Mouse (Mus musculus): ENCODE results near the gene Plscr5. TPM values are rescaled to one million over a fixed set of nuclear protein-coding genes. Genes with fewer than 3 reads are reported as not detected.

The Plscr5 gene
- polyA plus RNA-seq, 1 experiment from 2014 or later, result not detected

- H3K4me2 ChIP-seq (replicated peaks; ENCODE audit: low read depth, low read length), result no peak overlapping the region
- H3K9me3 ChIP-seq (ENCODE audit: low read length), result no peaks in the 10 kb centered on the region
- no peak for TF ChIP-seq CTCF (IDR thresholded peaks at IDR 0.05)
- no peak for TF ChIP-seq EP300 (IDR thresholded peaks at IDR 0.05)
- DNase-seq (ENCODE audit: low spot score) (no peak), ATAC-seq (no peak)
- WGBS, result 51% methylated on average over 7 of the region's 7 CpGs
- H3K27ac ChIP-seq (ENCODE audit: low read length), result no peak overlapping the region
- H3K4me1 ChIP-seq (ENCODE audit: insufficient read depth, low read depth, low read length), result no peaks in the 10 kb centered on the region
- H3K9ac ChIP-seq (replicated peaks; ENCODE audit: low read depth), result no peak overlapping the region
- H3K4me3 ChIP-seq (ENCODE audit: low read depth, low read length), result no peak overlapping the region
- no peaks in the 10 kb centered on the region for H3K36me3 ChIP-seq (ENCODE audit: insufficient read depth, low read length)
- no peaks in the 10 kb centered on the region for H3K27me3 ChIP-seq (replicated peaks; ENCODE audit: insufficient read depth, low read length)
These were observed 17.7 kb downstream of the Plscr5 start for GRCm38 (mm10) chr9:92210386-92210967.

DNA sequence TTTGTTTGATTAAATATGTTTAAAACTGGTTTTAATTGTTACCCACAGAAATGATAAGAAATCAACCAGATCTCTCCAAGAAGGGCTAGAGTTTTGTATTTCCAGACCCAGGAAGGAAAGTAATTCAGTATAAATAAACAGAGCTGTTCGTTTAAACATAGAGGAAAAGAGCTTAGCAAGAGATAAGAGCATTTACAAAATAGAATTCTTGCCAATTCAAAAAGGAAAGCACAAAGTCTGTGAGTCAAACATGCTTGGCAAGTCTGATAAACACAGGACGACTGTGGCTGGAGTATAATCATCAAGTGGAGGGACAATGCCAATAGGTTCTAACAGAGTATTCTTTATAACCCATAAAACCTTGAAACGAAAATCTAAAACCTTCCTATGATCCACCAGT is 18.3 kb downstream of the Plscr5 start:
- H3K4me1 ChIP-seq (ENCODE audit: insufficient read depth, low read depth, low read length), result no peaks in the 10 kb centered on the region
- H3K27me3 ChIP-seq (replicated peaks; ENCODE audit: insufficient read depth, low read length), result no peaks in the 10 kb centered on the region
- H3K36me3 ChIP-seq (ENCODE audit: insufficient read depth, low read length), result no peaks in the 10 kb centered on the region
- ATAC-seq (peak; percentile 25; the same call in 1 of the 2 replicates), DNase-seq (ENCODE audit: low spot score) (peak; percentile 60)
- H3K9me3 ChIP-seq (ENCODE audit: low read length), result no peaks in the 10 kb centered on the region
- no peak overlapping the region for H3K27ac ChIP-seq (ENCODE audit: low read length)
- H3K4me2 ChIP-seq (replicated peaks; ENCODE audit: low read depth, low read length), result no peak overlapping the region
- H3K9ac ChIP-seq (replicated peaks; ENCODE audit: low read depth), result no peak overlapping the region
- TF ChIP-seq CTCF (IDR thresholded peaks at IDR 0.05), result no peak
- peak; percentile 85 for TF ChIP-seq EP300 (IDR thresholded peaks at IDR 0.05)
- no peak overlapping the region for H3K4me3 ChIP-seq (ENCODE audit: low read depth, low read length)
- WGBS, result 11% methylated on average over 3 of the region's 3 CpGs

GRCm38 (mm10) chr9:92217484-92217883 is 24.7 kb downstream of the Plscr5 start:
- no peaks in the 10 kb centered on the region for H3K9me3 ChIP-seq (ENCODE audit: low read length)
- H3K27ac ChIP-seq (ENCODE audit: low read length), result no peak overlapping the region
- H3K27me3 ChIP-seq (replicated peaks; ENCODE audit: insufficient read depth, low read length), result no peaks in the 10 kb centered on the region
- H3K36me3 ChIP-seq (ENCODE audit: insufficient read depth, low read length), result no peaks in the 10 kb centered on the region
- ATAC-seq (no peak), DNase-seq (ENCODE audit: low spot score) (peak; percentile 43)
- no peak overlapping the region for H3K9ac ChIP-seq (replicated peaks; ENCODE audit: low read depth)
- H3K4me1 ChIP-seq (ENCODE audit: insufficient read depth, low read depth, low read length), result no peaks in the 10 kb centered on the region
- TF ChIP-seq EP300 (IDR thresholded peaks at IDR 0.05), result no peak
- TF ChIP-seq CTCF (IDR thresholded peaks at IDR 0.05), result peak; percentile 48
- H3K4me3 ChIP-seq (ENCODE audit: low read depth, low read length), result no peak overlapping the region
- no peak overlapping the region for H3K4me2 ChIP-seq (replicated peaks; ENCODE audit: low read depth, low read length)
- WGBS, result 50% methylated on average over 4 of the region's 4 CpGs

GRCm38 (mm10) chr9:92217896-92218295 is 25.2 kb downstream of the Plscr5 start:
- Histone ChIP-seq H3K4me2 (replicated peaks; ENCODE audit: low read depth, low read length) (no peak overlapping the region), H3K9ac (replicated peaks; ENCODE audit: low read depth) (no peak overlapping the region), H3K4me3 (ENCODE audit: low read depth, low read length) (no peak overlapping the region), H3K36me3 (ENCODE audit: insufficient read depth, low read length) (no peaks in the 10 kb centered on the region), H3K27me3 (replicated peaks; ENCODE audit: insufficient read depth, low read length) (no peaks in the 10 kb centered on the region), H3K27ac (ENCODE audit: low read length) (no peak overlapping the region), H3K9me3 (ENCODE audit: low read length) (no peaks in the 10 kb centered on the region), H3K4me1 (ENCODE audit: insufficient read depth, low read depth, low read length) (no peaks in the 10 kb centered on the region)
- no peak for DNase-seq (ENCODE audit: low spot score)
- no peak for ATAC-seq
- WGBS, result 95% methylated on average over 2 of the region's 2 CpGs
- no peak for TF ChIP-seq EP300 (IDR thresholded peaks at IDR 0.05)
- TF ChIP-seq CTCF (IDR thresholded peaks at IDR 0.05), result no peak

DNA sequence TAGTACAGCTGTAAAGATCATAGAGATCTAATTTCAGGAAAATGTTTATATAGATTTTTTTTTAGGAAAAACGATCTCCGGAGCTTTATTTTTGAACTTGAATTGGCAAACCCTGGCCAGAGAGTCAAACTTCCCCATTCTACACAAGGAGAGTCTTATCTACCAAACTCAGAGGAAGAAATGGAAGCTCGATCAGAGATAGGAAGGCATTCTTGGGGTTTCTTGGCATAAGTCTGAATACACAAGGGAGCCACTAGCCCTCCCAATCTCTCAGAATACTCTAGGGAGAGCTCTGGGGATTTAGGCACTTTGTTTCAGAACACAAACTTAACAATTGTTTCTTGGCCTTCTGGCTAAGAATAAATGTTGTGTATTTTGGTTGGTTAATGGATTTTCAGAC is 27.4 kb downstream of the Plscr5 start:
- ATAC-seq (no peak), DNase-seq (ENCODE audit: low spot score) (no peak)
- Histone ChIP-seq H3K4me1 (ENCODE audit: insufficient read depth, low read depth, low read length) (no peaks in the 10 kb centered on the region), H3K27me3 (replicated peaks; ENCODE audit: insufficient read depth, low read length) (no peaks in the 10 kb centered on the region), H3K4me3 (ENCODE audit: low read depth, low read length) (no peak overlapping the region), H3K36me3 (ENCODE audit: insufficient read depth, low read length) (no peaks in the 10 kb centered on the region), H3K4me2 (replicated peaks; ENCODE audit: low read depth, low read length) (no peak overlapping the region), H3K27ac (ENCODE audit: low read length) (no peak overlapping the region), H3K9ac (replicated peaks; ENCODE audit: low read depth) (no peak overlapping the region), H3K9me3 (ENCODE audit: low read length) (no peaks in the 10 kb centered on the region)
- no peak for TF ChIP-seq EP300 (IDR thresholded peaks at IDR 0.05)
- TF ChIP-seq CTCF (IDR thresholded peaks at IDR 0.05), result no peak
- 44% methylated on average over 3 of the region's 3 CpGs for WGBS

GRCm38 (mm10) chr9:92221480-92221879 is 28.7 kb downstream of the Plscr5 start:
- TF ChIP-seq EP300 (IDR thresholded peaks at IDR 0.05) (no peak), CTCF (IDR thresholded peaks at IDR 0.05) (no peak)
- H3K27ac ChIP-seq (ENCODE audit: low read length), result no peak overlapping the region

More at GRCm38 (mm10) chr9:92221480-92221879, 28.7 kb downstream of the Plscr5 start:
- Histone ChIP-seq H3K4me1 (ENCODE audit: insufficient read depth, low read depth, low read length) (no peaks in the 10 kb centered on the region), H3K4me2 (replicated peaks; ENCODE audit: low read depth, low read length) (no peak overlapping the region), H3K36me3 (ENCODE audit: insufficient read depth, low read length) (no peaks in the 10 kb centered on the region), H3K9ac (replicated peaks; ENCODE audit: low read depth) (no peak overlapping the region), H3K27me3 (replicated peaks; ENCODE audit: insufficient read depth, low read length) (no peaks in the 10 kb centered on the region), H3K9me3 (ENCODE audit: low read length) (no peaks in the 10 kb centered on the region), H3K4me3 (ENCODE audit: low read depth, low read length) (no peak overlapping the region)
- DNase-seq (ENCODE audit: low spot score) (no peak), ATAC-seq (no peak)
